Mouse (Mus musculus) v-Abl transformed pro-B cells (cell line): Measurements from ENCODE around the gene Plxna2.

ENCODE experiments used
- in situ Hi-C, 2 experiments: fragments of 400-800 bp; cut with MboI; formaldehyde crosslinking; loops; one replicate each; pipeline ENCODE4 v1.15.1; 2025; ENCODE audit not compliant: unreplicated experiment in 2 of 2

The Plxna2 gene

GRCm38 (mm10) chr1:194617918-194618317, at the start of gene Plxna2:
Plxna2 (plus strand) TSS chr1:194618218.
- in situ Hi-C loops = loop anchor here (5.0 kb wide), 1 partner anchor 199 kb away; no protein-coding TSS in a partner anchor

- in situ Hi-C loops = no loop called here
Measured at GRCm38 (mm10) chr1:194573870-194574269, 44.1 kb upstream of the Plxna2 start.

- in situ Hi-C loops = no loop called here
Measured at GRCm38 (mm10) chr1:194578270-194578669, 39.7 kb upstream of the Plxna2 start.

- in situ Hi-C loops = no loop called here
Measured at GRCm38 (mm10) chr1:194580539-194580938, 37.5 kb upstream of the Plxna2 start.

- in situ Hi-C loops = no loop called here
Measured at GRCm38 (mm10) chr1:194586670-194587069, 31.3 kb upstream of the Plxna2 start.

- in situ Hi-C loops = no loop called here
Measured at GRCm38 (mm10) chr1:194587532-194587931, 30.5 kb upstream of the Plxna2 start.

- in situ Hi-C loops = no loop called here
Measured at GRCm38 (mm10) chr1:194587956-194588668, 29.9 kb upstream of the Plxna2 start.

GRCm38 (mm10) chr1:194588711-194589451, 29.1 kb upstream of the Plxna2 start:
- in situ Hi-C loops = no loop called here

GRCm38 (mm10) chr1:194593155-194593554, 24.9 kb upstream of the Plxna2 start:
- in situ Hi-C loops = no loop called here

- in situ Hi-C loops = loop anchor here in 1 of 2 experiments (10.0 kb wide), 1 partner anchor 357 kb away; no protein-coding TSS in a partner anchor
Measured at GRCm38 (mm10) chr1:194607406-194608261, 10.4 kb upstream of the Plxna2 start.

- in situ Hi-C loops = no loop called here
Measured at GRCm38 (mm10) chr1:194610516-194610915, 7.5 kb upstream of the Plxna2 start.

- in situ Hi-C loops = no loop called here
Measured at GRCm38 (mm10) chr1:194612628-194613027, 5.4 kb upstream of the Plxna2 start.

- in situ Hi-C loops = no loop called here
Measured at GRCm38 (mm10) chr1:194613271-194613834, 4.7 kb upstream of the Plxna2 start.

- in situ Hi-C loops = no loop called here
Measured at GRCm38 (mm10) chr1:194613923-194614830, 3.8 kb upstream of the Plxna2 start.

GRCm38 (mm10) chr1:194616136-194616535, 1.9 kb upstream of the Plxna2 start:
- in situ Hi-C loops = loop anchor here (5.0 kb wide), 1 partner anchor 201 kb away; no protein-coding TSS in a partner anchor

- in situ Hi-C loops = loop anchor here (5.0 kb wide), 1 partner anchor 198 kb away; no protein-coding TSS in a partner anchor
Measured at GRCm38 (mm10) chr1:194618841-194619311, 858 bp downstream of the Plxna2 start.

- in situ Hi-C loops = loop anchor here (5.0 to 10.0 kb wide), 3 partner anchors 55 to 198 kb away; no protein-coding TSS in a partner anchor
Measured at GRCm38 (mm10) chr1:194619353-194620244, 1.6 kb downstream of the Plxna2 start.
